8 mouse cellular contexts compared by ENCODE assay signal in genomic region chr11:69662213-69662966, GRCm38 (mm10). TPM values are rescaled to one million over a fixed set of nuclear protein-coding genes. Genes with fewer than 3 reads are reported as not detected.
DNase-seq lines count a peak whose midpoint lies in the region; ATAC-seq lines count a peak whose summit lies in the region.

TSS of gene Mpdu1 (minus strand) at chr11:69662642.

- peak within 1 kb of the TSS; percentile 67 for H3K4me3 ChIP-seq in hindbrain, embryonic 16.5 days (ENCODE audit: low read length)
- peak within 1 kb of the TSS; percentile 88 for H3K4me3 ChIP-seq in macrophage (ENCODE audit: inconsistent target)

- peaks cover 11% of the 10 kb centered on the region for H3K4me1 ChIP-seq in hindbrain, embryonic 16.5 days (ENCODE audit: control insufficient read depth, insufficient read depth, low read depth, low read length)

- peak; percentile 97 for ATAC-seq in hindbrain, embryonic 16.5 days

- peaks cover 31% of the 10 kb centered on the region for H3K36me3 ChIP-seq in hindbrain, embryonic 16.5 days (ENCODE audit: control insufficient read depth, insufficient read depth, low read length)
- H3K36me3 ChIP-seq in macrophage (ENCODE audit: inconsistent target) = peaks cover 22% of the 10 kb centered on the region; the same call in 1 of the 2 replicates

- H3K4me2 ChIP-seq in hindbrain, embryonic 16.5 days (ENCODE audit: low read length) = peak within 1 kb of the TSS; percentile 68

- peaks cover 86% of the 10 kb centered on the region for H3K79me2 ChIP-seq in macrophage (ENCODE audit: inconsistent target)

- peak within 1 kb of the TSS; percentile 91 for H3K27ac ChIP-seq in hindbrain, embryonic 16.5 days (ENCODE audit: low read depth, low read length)
- H3K27ac ChIP-seq in macrophage = peak within 1 kb of the TSS; percentile 100

- no peaks in the 10 kb centered on the region for H3K9me3 ChIP-seq in hindbrain, embryonic 16.5 days (ENCODE audit: control insufficient read depth, low read length)

- no peaks in the 10 kb centered on the region for H3K27me3 ChIP-seq in hindbrain, embryonic 16.5 days (replicated peaks; ENCODE audit: control insufficient read depth, insufficient read depth, low read length)

- peak; percentile 97 for DNase-seq in T-cell, adult 2 months (ENCODE audit: low spot score)
- DNase-seq in cerebellum, postnatal 36 days = peak; percentile 91 to 94
- DNase-seq in gastrocnemius, adult 18-20 months (ENCODE audit: low spot score) = peak; percentile 92
- DNase-seq in left cerebral cortex, adult 18-20 months (ENCODE audit: low spot score in 2 of 2) = peak; percentile 84 to 93
- DNase-seq in right cerebral cortex, adult 18-20 months = peak; percentile 97
- peak; percentile 77 for DNase-seq in urinary bladder, postnatal 10 days (ENCODE audit: low spot score)

- H3K9ac ChIP-seq in hindbrain, embryonic 16.5 days (ENCODE audit: low read depth, low read length) = peak within 1 kb of the TSS; percentile 69

- WGBS in hindbrain, embryonic 16.5 days = under 1% methylated on average over 48 of the region's 48 CpGs
- WGBS in macrophage (ENCODE audit: missing documents) = under 1% methylated on average over 44 of the region's 48 CpGs

RNA-seq across cellular contexts. Expression of gene Mpdu1, which starts in this region (rescaled TPM):
- 1 to 10 TPM; 7.5 to 9.5 TPM for total RNA-seq in gastrocnemius, adult 18-20 months (2021)
- polyA plus RNA-seq in hindbrain, embryonic 16.5 days (2015; fragmentation: Nextera tagmentation; extraction: Ambion mirVana) = 104 and 112 TPM in 2 replicates
- 10 to 100 TPM; 47.5 to 58.2 TPM for total RNA-seq in left cerebral cortex, adult 18-20 months (2021)
- 10 to 100 TPM; 38.2 to 95.0 (median 55.7) TPM for total RNA-seq in macrophage (2018; cell fraction: chromatin; rRNA removed)
- total RNA-seq in macrophage (2018; cell fraction: cytosol; rRNA removed) = 10 to 100 TPM; 52.7 to 76.6 (median 65.2) TPM
- total RNA-seq in macrophage (2018; cell fraction: nucleus; rRNA removed) = 10 to 100 TPM; 30.8 to 88.6 (median 57.5) TPM
- polyA plus RNA-seq in macrophage (2018) = 81.7 to 90.9 TPM (median 89.2 TPM) in 3 replicates

Comparison
In these comparisons a context has a peak if more than half of its experiments do, and no peak if none do; other contexts are left out.
1. Peak in every context shown above with its lines: DNase-seq, ATAC-seq, H3K4me3 ChIP-seq and H3K27ac ChIP-seq.
2. RNA of gene Mpdu1 (total RNA-seq): 47.5 to 58.2 TPM in left cerebral cortex, adult 18-20 months; 7.5 to 9.5 TPM in gastrocnemius, adult 18-20 months; every median in the first group is over 4 times any median in the second.